Mouse (Mus musculus): Measurements from ENCODE around the gene Drd3. TPM values are rescaled to one million over a fixed set of nuclear protein-coding genes. Genes with fewer than 3 reads are reported as not detected.

Drd3 gene
- total and polyA plus RNA-seq, 2 experiments, result not detected

DNA sequence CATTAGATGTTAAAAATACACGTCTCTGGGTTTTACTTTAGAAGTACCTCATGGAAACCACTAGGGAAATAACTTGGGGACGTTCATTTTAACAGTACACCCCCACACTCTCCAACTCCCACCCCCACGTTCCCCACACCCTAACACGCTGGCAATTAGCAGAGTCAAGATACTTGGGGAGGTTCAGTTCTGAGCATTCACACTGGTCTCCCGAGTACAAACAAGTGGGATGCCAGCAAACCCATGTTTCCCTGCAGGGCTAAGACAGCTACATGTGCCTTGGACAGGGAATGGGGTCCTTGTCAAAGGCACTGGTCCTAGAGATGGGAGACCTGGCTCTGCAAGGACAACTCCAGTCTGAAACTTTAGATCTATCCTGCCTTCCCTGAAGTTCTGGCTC, 48.6 kb downstream of the Drd3 start:
- TF ChIP-seq CTCF (IDR thresholded peaks at IDR 0.05; ENCODE audit: low read depth, low read length) (no peak), POLR2A (IDR thresholded peaks at IDR 0.05; ENCODE audit: extremely low read depth, insufficient read depth, low read length) (no peak)
- 54% methylated on average over 5 of the region's 5 CpGs for WGBS
- Histone ChIP-seq H3K27ac (replicated peaks; ENCODE audit: insufficient read depth, low read depth, low read length) (no peak overlapping the region), H3K9ac (ENCODE audit: low read depth, low read length) (no peak overlapping the region), H3K4me1 (ENCODE audit: control insufficient read depth, insufficient read depth, low read length) (no peaks in the 10 kb centered on the region), H3K36me3 (ENCODE audit: control insufficient read depth, insufficient read depth, low read length) (no peaks in the 10 kb centered on the region), H3K27me3 (ENCODE audit: control insufficient read depth, insufficient read depth, low read length) (no peaks in the 10 kb centered on the region), H3K4me3 (ENCODE audit: insufficient read depth, low read depth, low read length) (no peak overlapping the region), H3K79me2 (ENCODE audit: control insufficient read depth, insufficient read depth, low read length) (no peaks in the 10 kb centered on the region)
- DNase-seq (ENCODE audit: extremely low read depth, low read depth, low spot score), result no peak

DNA sequence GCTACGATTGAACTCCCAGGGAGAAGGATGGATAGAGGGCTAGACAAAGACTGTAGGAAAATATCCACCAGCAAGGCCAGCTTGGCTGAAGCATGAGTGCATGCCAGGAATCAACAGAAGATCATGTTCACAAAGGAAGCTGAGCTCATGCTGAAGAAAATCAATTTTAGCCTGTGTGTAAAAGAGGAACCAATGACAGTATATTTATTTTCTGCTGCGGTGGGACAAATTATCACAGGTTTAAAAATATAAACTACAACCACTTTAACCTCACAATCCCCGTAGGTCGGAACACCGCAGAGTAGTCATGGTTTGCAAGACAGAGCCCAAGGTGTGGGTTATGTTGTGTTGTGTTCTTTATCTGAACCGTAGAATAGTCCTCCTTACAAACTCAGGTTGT, 50.5 kb downstream of the Drd3 start:
- no peak for DNase-seq (ENCODE audit: extremely low read depth, low read depth, low spot score)
- TF ChIP-seq CTCF (IDR thresholded peaks at IDR 0.05; ENCODE audit: low read depth, low read length) (no peak), POLR2A (IDR thresholded peaks at IDR 0.05; ENCODE audit: extremely low read depth, insufficient read depth, low read length) (no peak)
- H3K4me1 ChIP-seq (ENCODE audit: control insufficient read depth, insufficient read depth, low read length), result no peaks in the 10 kb centered on the region
- no peaks in the 10 kb centered on the region for H3K79me2 ChIP-seq (ENCODE audit: control insufficient read depth, insufficient read depth, low read length)
- no peak overlapping the region for H3K27ac ChIP-seq (replicated peaks; ENCODE audit: insufficient read depth, low read depth, low read length)
- 82% methylated on average over 6 of the region's 6 CpGs for WGBS
- H3K36me3 ChIP-seq (ENCODE audit: control insufficient read depth, insufficient read depth, low read length), result no peaks in the 10 kb centered on the region
- no peaks in the 10 kb centered on the region for H3K27me3 ChIP-seq (ENCODE audit: control insufficient read depth, insufficient read depth, low read length)
- H3K4me3 ChIP-seq (ENCODE audit: insufficient read depth, low read depth, low read length), result no peak overlapping the region
- no peak overlapping the region for H3K9ac ChIP-seq (ENCODE audit: low read depth, low read length)

DNA sequence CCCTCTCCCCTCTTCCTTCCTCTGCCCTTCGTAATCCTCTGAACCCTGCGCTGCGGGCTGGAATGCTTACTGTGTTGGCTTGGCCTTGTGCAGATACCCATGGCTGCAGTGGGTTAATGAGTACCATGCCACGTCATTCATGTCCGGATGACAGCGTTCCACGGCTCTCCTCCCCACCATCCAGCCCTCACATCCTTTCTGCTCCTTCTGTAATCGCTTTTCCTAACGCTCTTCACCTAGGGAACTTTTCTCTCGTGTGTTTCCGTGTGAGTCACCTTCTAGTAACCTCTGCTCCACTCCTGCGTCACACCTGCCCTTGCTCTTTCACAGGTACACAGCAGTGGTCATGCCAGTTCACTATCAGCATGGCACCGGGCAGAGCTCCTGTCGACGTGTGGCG, 53.2 kb downstream of the Drd3 start:
- H3K27ac ChIP-seq (replicated peaks; ENCODE audit: insufficient read depth, low read depth, low read length), result no peak overlapping the region
- H3K27me3 ChIP-seq (ENCODE audit: control insufficient read depth, insufficient read depth, low read length), result no peaks in the 10 kb centered on the region
- no peak overlapping the region for H3K4me3 ChIP-seq (ENCODE audit: insufficient read depth, low read depth, low read length)
- DNase-seq (ENCODE audit: extremely low read depth, low read depth, low spot score), result no peak
- no peak overlapping the region for H3K9ac ChIP-seq (ENCODE audit: low read depth, low read length)
- no peaks in the 10 kb centered on the region for H3K4me1 ChIP-seq (ENCODE audit: control insufficient read depth, insufficient read depth, low read length)
- 46% methylated on average over 16 of the region's 16 CpGs for WGBS
- no peaks in the 10 kb centered on the region for H3K79me2 ChIP-seq (ENCODE audit: control insufficient read depth, insufficient read depth, low read length)
- TF ChIP-seq POLR2A (IDR thresholded peaks at IDR 0.05; ENCODE audit: extremely low read depth, insufficient read depth, low read length) (no peak), CTCF (IDR thresholded peaks at IDR 0.05; ENCODE audit: low read depth, low read length) (no peak)
- no peaks in the 10 kb centered on the region for H3K36me3 ChIP-seq (ENCODE audit: control insufficient read depth, insufficient read depth, low read length)

DNA sequence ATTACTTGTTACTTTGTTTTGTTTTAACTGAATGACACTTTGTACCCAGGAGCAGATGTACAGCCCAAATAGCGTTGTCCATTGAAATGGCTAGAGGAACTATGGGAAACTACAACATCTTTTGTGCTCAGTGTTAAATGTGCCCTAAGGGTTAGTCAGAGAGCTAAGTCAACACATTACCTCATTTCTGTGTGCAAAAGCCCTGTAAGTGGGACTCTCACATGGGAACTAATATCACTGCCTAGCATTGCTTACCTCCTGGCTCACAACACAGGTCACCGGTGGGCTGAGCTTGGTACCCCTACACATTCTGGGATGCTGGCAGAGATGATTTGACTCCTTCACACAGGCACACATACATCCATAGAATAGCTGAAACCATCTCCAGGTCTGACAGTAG, 55.6 kb downstream of the Drd3 start:
- Histone ChIP-seq H3K27me3 (ENCODE audit: control insufficient read depth, insufficient read depth, low read length) (no peaks in the 10 kb centered on the region), H3K36me3 (ENCODE audit: control insufficient read depth, insufficient read depth, low read length) (no peaks in the 10 kb centered on the region), H3K9ac (ENCODE audit: low read depth, low read length) (no peak overlapping the region), H3K4me3 (ENCODE audit: insufficient read depth, low read depth, low read length) (no peak overlapping the region), H3K79me2 (ENCODE audit: control insufficient read depth, insufficient read depth, low read length) (no peaks in the 10 kb centered on the region), H3K4me1 (ENCODE audit: control insufficient read depth, insufficient read depth, low read length) (no peaks in the 10 kb centered on the region), H3K27ac (replicated peaks; ENCODE audit: insufficient read depth, low read depth, low read length) (no peak overlapping the region)
- TF ChIP-seq CTCF (IDR thresholded peaks at IDR 0.05; ENCODE audit: low read depth, low read length) (no peak), POLR2A (IDR thresholded peaks at IDR 0.05; ENCODE audit: extremely low read depth, insufficient read depth, low read length) (no peak)
- DNase-seq (ENCODE audit: extremely low read depth, low read depth, low spot score), result no peak
- WGBS, result 95% methylated on average over 2 of the region's 2 CpGs

DNA sequence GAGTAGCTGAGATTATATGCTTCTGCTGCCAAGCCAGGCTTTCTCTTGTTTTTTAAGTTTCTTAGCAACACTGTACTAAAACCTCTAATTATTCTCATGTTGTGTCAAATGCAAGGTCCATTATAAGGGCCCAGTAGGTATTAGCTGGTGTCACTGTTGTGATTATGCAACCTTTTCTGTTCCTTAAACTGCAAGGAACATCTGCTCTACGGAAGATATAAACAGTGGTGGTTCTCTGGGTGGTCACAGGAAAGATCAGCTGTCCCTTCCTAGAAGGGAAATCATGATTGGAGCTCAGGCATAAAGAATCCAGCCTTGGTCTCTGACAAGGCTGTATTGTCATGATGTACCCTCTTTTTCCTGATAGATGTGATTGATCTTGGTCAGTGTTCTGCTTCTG, 57.6 kb downstream of the Drd3 start:
- TF ChIP-seq CTCF (IDR thresholded peaks at IDR 0.05; ENCODE audit: low read depth, low read length) (no peak), POLR2A (IDR thresholded peaks at IDR 0.05; ENCODE audit: extremely low read depth, insufficient read depth, low read length) (no peak)
- 78% methylated on average over 1 of the region's 1 CpGs for WGBS
- H3K9ac ChIP-seq (ENCODE audit: low read depth, low read length), result no peak overlapping the region
- H3K27ac ChIP-seq (replicated peaks; ENCODE audit: insufficient read depth, low read depth, low read length), result no peak overlapping the region
- H3K4me1 ChIP-seq (ENCODE audit: control insufficient read depth, insufficient read depth, low read length), result no peaks in the 10 kb centered on the region
- no peak for DNase-seq (ENCODE audit: extremely low read depth, low read depth, low spot score)
- no peaks in the 10 kb centered on the region for H3K36me3 ChIP-seq (ENCODE audit: control insufficient read depth, insufficient read depth, low read length)
- no peaks in the 10 kb centered on the region for H3K79me2 ChIP-seq (ENCODE audit: control insufficient read depth, insufficient read depth, low read length)
- H3K27me3 ChIP-seq (ENCODE audit: control insufficient read depth, insufficient read depth, low read length), result no peaks in the 10 kb centered on the region
- no peak overlapping the region for H3K4me3 ChIP-seq (ENCODE audit: insufficient read depth, low read depth, low read length)

DNA sequence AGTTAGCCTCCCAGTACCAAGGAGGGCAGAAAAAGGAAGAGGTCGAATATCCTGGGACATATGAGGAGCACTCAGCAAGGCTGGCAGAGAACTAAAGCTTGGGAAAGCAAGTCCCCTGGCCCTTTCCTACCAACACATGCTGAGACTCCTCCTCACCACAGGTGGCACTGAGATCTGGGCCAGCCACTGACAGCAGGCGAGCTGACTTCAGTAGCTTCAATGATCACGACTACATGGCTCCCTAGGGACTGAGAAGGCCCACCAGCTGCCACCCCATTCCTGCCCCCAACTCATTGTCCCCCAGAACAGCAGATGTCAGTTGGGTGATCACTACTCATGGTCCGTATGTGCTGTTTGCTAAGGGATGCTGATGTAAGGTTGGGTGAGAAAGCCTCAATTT, 60.8 kb downstream of the Drd3 start:
- Histone ChIP-seq H3K79me2 (ENCODE audit: control insufficient read depth, insufficient read depth, low read length) (no peaks in the 10 kb centered on the region), H3K27ac (replicated peaks; ENCODE audit: insufficient read depth, low read depth, low read length) (no peak overlapping the region), H3K4me3 (ENCODE audit: insufficient read depth, low read depth, low read length) (no peak overlapping the region), H3K36me3 (ENCODE audit: control insufficient read depth, insufficient read depth, low read length) (no peaks in the 10 kb centered on the region), H3K9ac (ENCODE audit: low read depth, low read length) (no peak overlapping the region), H3K27me3 (ENCODE audit: control insufficient read depth, insufficient read depth, low read length) (no peaks in the 10 kb centered on the region), H3K4me1 (ENCODE audit: control insufficient read depth, insufficient read depth, low read length) (no peaks in the 10 kb centered on the region)
- no peak for DNase-seq (ENCODE audit: extremely low read depth, low read depth, low spot score)
- WGBS, result 71% methylated on average over 4 of the region's 4 CpGs
- TF ChIP-seq CTCF (IDR thresholded peaks at IDR 0.05; ENCODE audit: low read depth, low read length), result no peak
- TF ChIP-seq POLR2A (IDR thresholded peaks at IDR 0.05; ENCODE audit: extremely low read depth, insufficient read depth, low read length), result no peak

Measured in liver, adult 2 months (tissue).